Mouse (Mus musculus): ENCODE measurements around the gene Fbxo44. TPM values are rescaled to one million over a fixed set of nuclear protein-coding genes. Genes with fewer than 3 reads are reported as not detected.

Fbxo44 gene
- total RNA-seq, 2 experiments from 2014 or later: 1.6 to 3.0 TPM

- no peak for ATAC-seq (replicated peaks; ENCODE audit: poor library complexity)
Observed at GRCm38 (mm10) chr4:148166431-148166830, 6.1 kb upstream of the Fbxo44 start.

GRCm38 (mm10) chr4:148165551-148165950 lies 5.3 kb upstream of the Fbxo44 start:
- ATAC-seq (replicated peaks; ENCODE audit: poor library complexity): no peak

- ATAC-seq (replicated peaks; ENCODE audit: poor library complexity): no peak
Observed at GRCm38 (mm10) chr4:148164461-148164860, 4.2 kb upstream of the Fbxo44 start.

GRCm38 (mm10) chr4:148164002-148164439 lies 3.7 kb upstream of the Fbxo44 start:
- ATAC-seq (replicated peaks; ENCODE audit: poor library complexity): peak; percentile 61

- ATAC-seq (replicated peaks; ENCODE audit: poor library complexity): peak; percentile 73
Observed at GRCm38 (mm10) chr4:148159544-148160435, 492 bp downstream of the Fbxo44 start.

GRCm38 (mm10) chr4:148158436-148159348 lies 1.6 kb downstream of the Fbxo44 start:
- ATAC-seq (replicated peaks; ENCODE audit: poor library complexity): no peak

- no peak for ATAC-seq (replicated peaks; ENCODE audit: poor library complexity)
Observed at GRCm38 (mm10) chr4:148154982-148155381, 5.3 kb downstream of the Fbxo44 start.

GRCm38 (mm10) chr4:148154006-148154405 lies 6.3 kb downstream of the Fbxo44 start:
- ATAC-seq (replicated peaks; ENCODE audit: poor library complexity): no peak

- ATAC-seq (replicated peaks; ENCODE audit: poor library complexity): no peak
Observed at GRCm38 (mm10) chr4:148152547-148152946, 7.7 kb downstream of the Fbxo44 start.

DNA sequence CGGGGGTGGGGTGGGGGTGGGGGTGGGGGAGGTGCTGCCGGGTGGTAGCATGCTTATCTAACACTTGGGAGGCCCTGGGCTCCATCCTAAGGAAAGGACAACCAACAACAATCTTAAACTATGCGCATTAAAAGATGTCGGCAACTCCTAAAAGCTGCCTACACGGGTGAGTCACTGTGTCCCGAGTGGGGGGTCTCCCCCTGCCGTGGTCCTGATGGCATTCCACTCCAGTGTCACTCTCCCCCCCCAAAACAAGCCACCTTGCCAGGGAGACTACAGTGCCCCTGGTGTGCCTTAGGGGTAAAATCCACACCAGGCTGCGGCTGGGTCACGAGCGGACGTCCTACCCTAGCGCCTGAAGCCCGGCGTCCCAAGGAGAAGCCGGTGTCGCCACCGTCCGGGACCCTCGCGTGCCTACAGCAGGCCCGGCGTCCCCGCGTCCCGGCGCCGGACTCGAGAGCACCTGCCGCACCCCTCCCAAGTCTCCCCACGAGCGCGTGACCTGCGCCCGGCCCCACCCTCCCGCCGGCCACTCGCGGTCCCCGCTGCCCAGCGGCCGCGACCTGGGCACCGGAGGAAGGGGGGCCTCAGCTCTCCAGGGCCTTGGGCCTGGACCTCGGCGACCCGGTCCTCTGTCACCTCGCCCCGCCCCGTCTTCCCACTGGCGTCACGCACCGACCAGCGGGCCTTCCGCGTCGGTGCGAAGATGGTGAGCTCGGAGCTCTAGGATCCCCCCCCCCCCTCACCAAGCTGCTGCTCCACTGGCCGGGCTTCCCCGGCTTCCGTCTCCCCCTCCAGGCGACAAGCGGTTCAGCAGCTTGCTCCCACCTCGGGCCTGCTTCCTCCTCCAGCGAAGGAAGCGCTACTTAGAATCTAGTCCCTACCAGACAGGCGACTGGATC lies 8.8 kb downstream of the Fbxo44 start, which contains the start of gene Fbxo6:
Gene Fbxo6 (minus strand): TSS at position 874 of the 902 bp plus-strand sequence.
- peak; percentile 90 for ATAC-seq (replicated peaks; ENCODE audit: poor library complexity)

DNA sequence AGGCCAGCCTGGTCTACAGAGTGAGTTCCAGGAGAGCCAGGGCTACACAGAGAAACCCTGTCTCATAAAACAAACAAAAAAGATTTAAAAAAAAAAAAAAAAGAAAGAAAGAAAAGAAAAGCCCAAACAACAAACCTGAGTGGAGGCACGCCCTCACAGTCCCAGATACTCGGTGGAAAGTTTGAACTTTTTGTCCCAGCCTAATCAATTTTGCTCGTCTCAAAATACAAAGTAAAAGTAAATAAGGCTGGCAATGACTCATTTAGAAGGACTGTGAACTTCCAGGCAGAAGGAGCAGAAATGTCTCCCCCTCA lies 9.4 kb downstream of the Fbxo44 start:
- no peak for ATAC-seq (replicated peaks; ENCODE audit: poor library complexity)

- no peak for ATAC-seq (replicated peaks; ENCODE audit: poor library complexity)
Observed at GRCm38 (mm10) chr4:148150242-148150641, 10.0 kb downstream of the Fbxo44 start.

- no peak for ATAC-seq (replicated peaks; ENCODE audit: poor library complexity)
Observed at GRCm38 (mm10) chr4:148149540-148149939, 10.7 kb downstream of the Fbxo44 start.

- no peak for ATAC-seq (replicated peaks; ENCODE audit: poor library complexity)
Observed at GRCm38 (mm10) chr4:148147714-148148113, 12.6 kb downstream of the Fbxo44 start.

- no peak for ATAC-seq (replicated peaks; ENCODE audit: poor library complexity)
Observed at GRCm38 (mm10) chr4:148143721-148144120, 16.6 kb downstream of the Fbxo44 start.

- peak; percentile 89 for ATAC-seq (replicated peaks; ENCODE audit: poor library complexity)
Observed at GRCm38 (mm10) chr4:148140098-148141011, 19.9 kb downstream of the Fbxo44 start.

GRCm38 (mm10) chr4:148139767-148140097 lies 20.6 kb downstream of the Fbxo44 start:
- peak; percentile 37 for ATAC-seq (replicated peaks; ENCODE audit: poor library complexity)

DNA sequence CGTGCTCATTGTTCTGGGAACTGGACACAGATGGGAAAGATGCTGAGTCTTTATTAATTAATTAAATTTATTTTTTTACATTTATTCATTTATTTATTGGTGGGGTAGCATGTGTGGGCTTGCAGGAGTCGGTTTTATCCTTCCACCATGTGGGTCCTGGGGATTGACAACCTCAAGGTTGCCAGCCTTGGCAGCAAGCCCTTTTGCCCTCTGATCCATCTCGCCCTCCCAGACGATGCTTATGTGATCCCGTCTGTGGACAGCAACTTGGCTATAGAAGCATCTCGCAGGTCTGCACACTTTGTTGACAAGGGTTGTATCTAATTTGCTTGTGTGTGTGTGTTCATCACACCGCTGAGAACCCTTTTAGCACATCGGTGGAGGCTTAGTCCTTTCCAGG lies 22.8 kb downstream of the Fbxo44 start:
- ATAC-seq (replicated peaks; ENCODE audit: poor library complexity): no peak

- peak; percentile 25 for ATAC-seq (replicated peaks; ENCODE audit: poor library complexity)
Observed at GRCm38 (mm10) chr4:148134988-148135387, 25.3 kb downstream of the Fbxo44 start.

All from megakaryocyte progenitor cell, adult 5-6 weeks (primary cell).